Mouse (Mus musculus): ENCODE data around the gene Bin2.

Gene Bin2

GRCm38 (mm10) chr15:100681770-100682169 lies 12.4 kb upstream of the Bin2 start:
- no peak for DNase-seq (ENCODE audit: low read depth)

- no peak for DNase-seq (ENCODE audit: low read depth)
Observed at GRCm38 (mm10) chr15:100680381-100680780, 11.0 kb upstream of the Bin2 start.

- no peak for DNase-seq (ENCODE audit: low read depth)
Observed at GRCm38 (mm10) chr15:100679005-100679404, 9.7 kb upstream of the Bin2 start.

GRCm38 (mm10) chr15:100678581-100678980 lies 9.2 kb upstream of the Bin2 start:
- no peak for DNase-seq (ENCODE audit: low read depth)

- DNase-seq (ENCODE audit: low read depth), result no peak
Observed at GRCm38 (mm10) chr15:100677675-100678074, 8.3 kb upstream of the Bin2 start.

- no peak for DNase-seq (ENCODE audit: low read depth)
Observed at GRCm38 (mm10) chr15:100676521-100676920, 7.2 kb upstream of the Bin2 start.

GRCm38 (mm10) chr15:100675486-100675885 lies 6.1 kb upstream of the Bin2 start:
- no peak for DNase-seq (ENCODE audit: low read depth)

GRCm38 (mm10) chr15:100674566-100674965 lies 5.2 kb upstream of the Bin2 start:
- no peak for DNase-seq (ENCODE audit: low read depth)

GRCm38 (mm10) chr15:100673585-100674391 lies 4.4 kb upstream of the Bin2 start:
- DNase-seq (ENCODE audit: low read depth), result peak; percentile 58

GRCm38 (mm10) chr15:100670833-100671232 lies 1.5 kb upstream of the Bin2 start:
- no peak for DNase-seq (ENCODE audit: low read depth)

- no peak for DNase-seq (ENCODE audit: low read depth)
Observed at GRCm38 (mm10) chr15:100670004-100670403, 651 bp upstream of the Bin2 start.

- no peak for DNase-seq (ENCODE audit: low read depth)
Observed at GRCm38 (mm10) chr15:100667871-100668545, 1.3 kb downstream of the Bin2 start.

- no peak for DNase-seq (ENCODE audit: low read depth)
Observed at GRCm38 (mm10) chr15:100667420-100667819, 1.9 kb downstream of the Bin2 start.

- DNase-seq (ENCODE audit: low read depth), result no peak
Observed at GRCm38 (mm10) chr15:100666851-100667250, 2.5 kb downstream of the Bin2 start.

GRCm38 (mm10) chr15:100666219-100666696 lies 3.1 kb downstream of the Bin2 start:
- no peak for DNase-seq (ENCODE audit: low read depth)

GRCm38 (mm10) chr15:100665411-100666218 lies 3.7 kb downstream of the Bin2 start:
- DNase-seq (ENCODE audit: low read depth), result no peak

GRCm38 (mm10) chr15:100664813-100665274 lies 4.5 kb downstream of the Bin2 start:
- no peak for DNase-seq (ENCODE audit: low read depth)

- no peak for DNase-seq (ENCODE audit: low read depth)
Observed at GRCm38 (mm10) chr15:100660805-100661204, 8.5 kb downstream of the Bin2 start.

GRCm38 (mm10) chr15:100660306-100660705 lies 9.0 kb downstream of the Bin2 start:
- no peak for DNase-seq (ENCODE audit: low read depth)

- DNase-seq (ENCODE audit: low read depth), result no peak
Observed at GRCm38 (mm10) chr15:100655201-100655600, 14.2 kb downstream of the Bin2 start.

GRCm38 (mm10) chr15:100654271-100654670 lies 15.1 kb downstream of the Bin2 start:
- no peak for DNase-seq (ENCODE audit: low read depth)

GRCm38 (mm10) chr15:100651610-100652009 lies 17.7 kb downstream of the Bin2 start:
- DNase-seq (ENCODE audit: low read depth), result no peak
